Mouse (Mus musculus) forebrain, embryonic 10.5 days (tissue): ENCODE data around the gene Ptgis. TPM values are rescaled to one million over a fixed set of nuclear protein-coding genes. Genes with fewer than 3 reads are reported as not detected.
A peak's percentile ranks its signal among the peaks of the same experiment; 100 is the strongest.

Source experiments
- DNase-seq: peaks from one replicate; pipeline ENCODE4 v3.0.0-alpha.2; 2017; ENCODE audit warnings: low spot score; ENCODE audit errors: extremely low spot score
- H3K27ac ChIP-seq: fragments of 300-500 bp; sonication (generic); 2 replicates; pipeline ENCODE4 v1.5.1; 2016; ENCODE audit warnings: mild to moderate bottlenecking
- H3K27me3 ChIP-seq: fragments of 300-500 bp; sonication (generic); 2 replicates; pipeline ENCODE4 v1.6.1; 2016; ENCODE audit warnings: mild to moderate bottlenecking; ENCODE audit not compliant: poor library complexity, severe bottlenecking
- H3K36me3 ChIP-seq: fragments of 300-500 bp; sonication (generic); replicated peaks from 2 replicates; pipeline ENCODE4 v1.6.1; 2016; ENCODE audit warnings: mild to moderate bottlenecking, moderate library complexity
- H3K4me1 ChIP-seq: fragments of 300-500 bp; sonication (generic); 2 replicates; pipeline ENCODE4 v1.6.1; 2016
- H3K4me3 ChIP-seq: fragments of 300-500 bp; sonication (generic); 2 replicates; pipeline ENCODE4 v1.5.1; 2016; ENCODE audit warnings: mild to moderate bottlenecking, moderate library complexity
- H3K9me3 ChIP-seq: fragments of 300-500 bp; sonication (generic); 2 replicates; pipeline ENCODE4 v1.6.1; 2016; ENCODE audit warnings: mild to moderate bottlenecking, moderate library complexity
- WGBS: fragments of 180-500 bp; shearing (Covaris S2); methylation state at CpG from one replicate; pipeline ENCODE4 v1.1.7; 2016; 5-methylcytosine and 5-hydroxymethylcytosine counted together
- polyA plus RNA-seq: library from polyadenylated mRNA; unstranded; fragments of >200 nt; fragmentation: Nextera tagmentation; extraction: Ambion mirVana; gene quantifications from 2 replicates; pipeline ENCODE4 v1.2.1, GENCODE M21; 2016

Gene Ptgis
- polyA plus RNA-seq, 1 experiment from 2014 or later, result 13.5 TPM

GRCm38 (mm10) chr2:167237224-167237623 lies 3.2 kb downstream of the Ptgis start:
- Histone ChIP-seq H3K9me3 (no peaks in the 10 kb centered on the region), H3K27ac (no peak overlapping the region), H3K4me1 (peaks cover 58% of the 10 kb centered on the region), H3K36me3 (no peaks in the 10 kb centered on the region), H3K27me3 (peaks cover 13% of the 10 kb centered on the region; the same call in 1 of the 2 replicates), H3K4me3 (no peak overlapping the region)
- WGBS, result 81% methylated on average over 9 of the region's 9 CpGs
- no peak for DNase-seq

GRCm38 (mm10) chr2:167236174-167236573 lies 4.2 kb downstream of the Ptgis start:
- Histone ChIP-seq H3K4me3 (no peak overlapping the region), H3K27ac (no peak overlapping the region), H3K9me3 (no peaks in the 10 kb centered on the region), H3K36me3 (no peaks in the 10 kb centered on the region), H3K27me3 (peaks cover 8% of the 10 kb centered on the region; the same call in 1 of the 2 replicates), H3K4me1 (peaks cover 64% of the 10 kb centered on the region)
- no peak for DNase-seq
- WGBS, result 93% methylated on average over 4 of the region's 4 CpGs

GRCm38 (mm10) chr2:167235338-167236018 lies 4.9 kb downstream of the Ptgis start:
- Histone ChIP-seq H3K4me3 (no peak overlapping the region), H3K27ac (no peak overlapping the region), H3K4me1 (peaks cover 64% of the 10 kb centered on the region), H3K9me3 (no peaks in the 10 kb centered on the region), H3K27me3 (0 out of 2 replicates have a peak, but pooled peaks cover 1% of the 10 kb centered on the region), H3K36me3 (no peaks in the 10 kb centered on the region)
- 78% methylated on average over 17 of the region's 17 CpGs for WGBS
- no peak for DNase-seq

- WGBS, result 55% methylated on average over 14 of the region's 14 CpGs
- Histone ChIP-seq H3K27ac (peak overlapping the region; percentile 40; the same call in 1 of the 2 replicates), H3K27me3 (no peaks in the 10 kb centered on the region), H3K4me1 (peaks cover 52% of the 10 kb centered on the region), H3K36me3 (no peaks in the 10 kb centered on the region), H3K9me3 (no peaks in the 10 kb centered on the region), H3K4me3 (no peak overlapping the region)
- no peak for DNase-seq
These were observed 6.6 kb downstream of the Ptgis start for GRCm38 (mm10) chr2:167233771-167234170.

- H3K4me3 ChIP-seq, result no peak overlapping the region
- H3K4me1 ChIP-seq, result peaks cover 46% of the 10 kb centered on the region
- H3K36me3 ChIP-seq, result no peaks in the 10 kb centered on the region
- 72% methylated on average over 5 of the region's 5 CpGs for WGBS
- no peak for DNase-seq
- H3K27me3 ChIP-seq, result no peaks in the 10 kb centered on the region
- H3K27ac ChIP-seq, result no peak overlapping the region
- no peaks in the 10 kb centered on the region for H3K9me3 ChIP-seq
These were observed 7.4 kb downstream of the Ptgis start for GRCm38 (mm10) chr2:167233009-167233335.

- Histone ChIP-seq H3K27me3 (no peaks in the 10 kb centered on the region), H3K36me3 (no peaks in the 10 kb centered on the region; the same call in 1 of the 2 replicates), H3K4me3 (no peak overlapping the region), H3K9me3 (no peaks in the 10 kb centered on the region), H3K27ac (peak overlapping the region; percentile 78), H3K4me1 (peaks cover 46% of the 10 kb centered on the region)
- WGBS, result 54% methylated on average over 14 of the region's 14 CpGs
- DNase-seq, result no peak
These were observed 8.0 kb downstream of the Ptgis start for GRCm38 (mm10) chr2:167232132-167233008.

- peaks cover 9% of the 10 kb centered on the region; the same call in 1 of the 2 replicates for H3K36me3 ChIP-seq
- H3K9me3 ChIP-seq, result no peaks in the 10 kb centered on the region
- peak; percentile 57 for DNase-seq
- peak overlapping the region; percentile 42 for H3K4me3 ChIP-seq
- 7% methylated on average over 15 of the region's 15 CpGs for WGBS
- H3K4me1 ChIP-seq, result peaks cover 45% of the 10 kb centered on the region
- H3K27ac ChIP-seq, result peak overlapping the region; percentile 78
- H3K27me3 ChIP-seq, result no peaks in the 10 kb centered on the region
These were observed 9.8 kb downstream of the Ptgis start for GRCm38 (mm10) chr2:167230554-167230953.

GRCm38 (mm10) chr2:167224937-167225336 lies 15.5 kb downstream of the Ptgis start:
- Histone ChIP-seq H3K4me1 (no peaks in the 10 kb centered on the region), H3K27me3 (no peaks in the 10 kb centered on the region), H3K4me3 (no peak overlapping the region), H3K9me3 (no peaks in the 10 kb centered on the region), H3K27ac (no peak overlapping the region), H3K36me3 (peaks cover 33% of the 10 kb centered on the region)
- 92% methylated on average over 7 of the region's 7 CpGs for WGBS
- DNase-seq, result no peak

- Histone ChIP-seq H3K4me1 (no peaks in the 10 kb centered on the region), H3K9me3 (no peaks in the 10 kb centered on the region), H3K4me3 (no peak overlapping the region), H3K36me3 (peaks cover 33% of the 10 kb centered on the region), H3K27ac (no peak overlapping the region), H3K27me3 (no peaks in the 10 kb centered on the region)
- WGBS, result 93% methylated on average over 6 of the region's 6 CpGs
- no peak for DNase-seq
These were observed 16.2 kb downstream of the Ptgis start for GRCm38 (mm10) chr2:167224194-167224593.

GRCm38 (mm10) chr2:167222152-167222551 lies 18.3 kb downstream of the Ptgis start:
- H3K36me3 ChIP-seq, result peaks cover 40% of the 10 kb centered on the region
- WGBS, result 26% methylated on average over 7 of the region's 7 CpGs
- peak; percentile 60 for DNase-seq
- no peaks in the 10 kb centered on the region for H3K27me3 ChIP-seq
- H3K27ac ChIP-seq, result no peak overlapping the region
- no peaks in the 10 kb centered on the region for H3K4me1 ChIP-seq
- H3K9me3 ChIP-seq, result no peaks in the 10 kb centered on the region
- no peak overlapping the region for H3K4me3 ChIP-seq

- no peaks in the 10 kb centered on the region for H3K27me3 ChIP-seq
- no peak for DNase-seq
- peaks cover 42% of the 10 kb centered on the region for H3K36me3 ChIP-seq
- no peaks in the 10 kb centered on the region for H3K9me3 ChIP-seq
- H3K4me1 ChIP-seq, result no peaks in the 10 kb centered on the region
- H3K27ac ChIP-seq, result no peak overlapping the region
- 86% methylated on average over 13 of the region's 13 CpGs for WGBS
- no peak overlapping the region for H3K4me3 ChIP-seq
These were observed 19.1 kb downstream of the Ptgis start for GRCm38 (mm10) chr2:167221159-167221845.

- H3K4me3 ChIP-seq, result no peak overlapping the region
- H3K4me1 ChIP-seq, result no peaks in the 10 kb centered on the region
- WGBS, result 91% methylated on average over 5 of the region's 5 CpGs
- H3K9me3 ChIP-seq, result no peaks in the 10 kb centered on the region
- no peaks in the 10 kb centered on the region for H3K27me3 ChIP-seq
- H3K36me3 ChIP-seq, result peaks cover 44% of the 10 kb centered on the region
- no peak for DNase-seq
- H3K27ac ChIP-seq, result no peak overlapping the region
These were observed 19.7 kb downstream of the Ptgis start for GRCm38 (mm10) chr2:167220736-167221135.
